Mouse (Mus musculus) MEL (cell line): Measurements from ENCODE around the gene Itga9.

Source experiments
- CTCF ChIP-seq, 3 experiments: IDR thresholded peaks in 2 of 3; conservative IDR thresholded peaks in 1 of 3; 2 replicates each; pipeline ENCODE4 v1.5.1; 2011 to 2012; ENCODE audit warnings: low read length in 3 of 3, low read depth in 2 of 3, mild to moderate bottlenecking in 2 of 3, improper control_type of control experiment in 1 of 3, inconsistent platforms in 1 of 3, mixed read lengths in 1 of 3, moderate library complexity in 1 of 3; ENCODE audit not compliant: control insufficient read depth in 1 of 3, insufficient read depth in 1 of 3, poor library complexity in 1 of 3, severe bottlenecking in 1 of 3
- ELF1 ChIP-seq: IDR thresholded peaks from 2 replicates; pipeline ENCODE4 v1.6.1; 2014; ENCODE audit warnings: low read depth, mild to moderate bottlenecking, inconsistent platforms, low read length, improper control_type of control experiment, moderate library complexity
- EP300 ChIP-seq, 2 experiments: IDR thresholded peaks; 2 replicates each; pipeline ENCODE4 v1.6.1; 2011; ENCODE audit warnings: improper control_type of control experiment in 2 of 2, low read length in 2 of 2, low read depth in 1 of 2, mild to moderate bottlenecking in 1 of 2
- ETS1 ChIP-seq: IDR thresholded peaks from 2 replicates; pipeline ENCODE4 v1.6.1; 2012; ENCODE audit warnings: low read depth, mild to moderate bottlenecking, inconsistent platforms, low read length, improper control_type of control experiment, moderate library complexity
- MAX ChIP-seq: IDR thresholded peaks from 2 replicates; pipeline ENCODE4 v1.6.1; 2011; ENCODE audit warnings: low read length, improper control_type of control experiment
- NRF1 ChIP-seq: IDR thresholded peaks from 2 replicates; pipeline ENCODE4 v1.6.1; 2014; ENCODE audit warnings: low read depth, mild to moderate bottlenecking, inconsistent platforms, low read length, improper control_type of control experiment, moderate library complexity; ENCODE audit not compliant: poor library complexity, insufficient read depth, severe bottlenecking
- POLR2A ChIP-seq, 2 experiments: IDR thresholded peaks; 2 replicates each; pipeline ENCODE4 v1.6.1; 2011 to 2012; ENCODE audit warnings: low read length in 2 of 2, mild to moderate bottlenecking in 2 of 2, control low read depth in 1 of 2, improper control_type of control experiment in 1 of 2, low read depth in 1 of 2, moderate library complexity in 1 of 2; ENCODE audit not compliant: control insufficient read depth in 1 of 2, insufficient read depth in 1 of 2, poor library complexity in 1 of 2
- TBP ChIP-seq: IDR thresholded peaks from 2 replicates; pipeline ENCODE4 v1.8.0; 2011; ENCODE audit warnings: low read depth, low read length, improper control_type of control experiment
- USF1 ChIP-seq: IDR thresholded peaks from 2 replicates; pipeline ENCODE4 v1.6.1; 2014; ENCODE audit warnings: low read depth, mild to moderate bottlenecking, inconsistent platforms, low read length, improper control_type of control experiment, moderate library complexity

DNA sequence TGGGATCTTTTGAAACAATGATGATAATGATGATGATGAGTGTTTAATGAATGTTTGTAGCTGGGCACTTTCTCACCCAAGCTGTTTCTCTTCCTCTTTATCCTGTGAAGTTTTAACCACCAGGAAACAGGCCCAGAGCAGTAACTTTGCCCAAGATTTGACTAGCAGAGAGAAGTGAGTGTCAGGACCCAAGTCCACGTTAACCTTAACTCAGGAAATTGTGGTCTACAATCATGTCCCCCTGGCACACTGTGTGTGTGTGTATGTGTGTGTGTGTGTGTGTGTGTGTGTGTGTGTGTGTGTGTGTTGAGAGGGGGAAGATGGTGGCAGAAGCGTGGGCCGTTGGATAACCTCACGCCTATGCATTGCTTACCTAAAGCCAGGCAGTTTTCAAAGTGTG, 120.1 kb downstream of the Itga9 start:
- TF ChIP-seq POLR2A (IDR thresholded peaks at IDR 0.05; ENCODE audit: control insufficient read depth in 1 of 2, insufficient read depth in 1 of 2, low read depth in 1 of 2, low read length in 2 of 2, poor library complexity in 1 of 2) (no peak), EP300 (IDR thresholded peaks at IDR 0.05; ENCODE audit: low read depth in 1 of 2, low read length in 2 of 2) (no peak), MAX (no peak), TBP (no peak), ETS1 (no peak), NRF1 (no peak), USF1 (no peak), CTCF (IDR thresholded peaks at IDR 0.05 in 2 of 3, conservative IDR thresholded peaks at IDR 0.05 in 1 of 3; ENCODE audit: control insufficient read depth in 1 of 3, insufficient read depth in 1 of 3, low read depth in 2 of 3, low read length in 3 of 3, poor library complexity in 1 of 3, severe bottlenecking in 1 of 3) (no peak), ELF1 (no peak)
